Mouse (Mus musculus): ENCODE measurements around the gene Esrrg. TPM values are rescaled to one million over a fixed set of nuclear protein-coding genes. Genes with fewer than 3 reads are reported as not detected.

Gene Esrrg
- polyA plus RNA-seq, 1 experiment: not detected

DNA sequence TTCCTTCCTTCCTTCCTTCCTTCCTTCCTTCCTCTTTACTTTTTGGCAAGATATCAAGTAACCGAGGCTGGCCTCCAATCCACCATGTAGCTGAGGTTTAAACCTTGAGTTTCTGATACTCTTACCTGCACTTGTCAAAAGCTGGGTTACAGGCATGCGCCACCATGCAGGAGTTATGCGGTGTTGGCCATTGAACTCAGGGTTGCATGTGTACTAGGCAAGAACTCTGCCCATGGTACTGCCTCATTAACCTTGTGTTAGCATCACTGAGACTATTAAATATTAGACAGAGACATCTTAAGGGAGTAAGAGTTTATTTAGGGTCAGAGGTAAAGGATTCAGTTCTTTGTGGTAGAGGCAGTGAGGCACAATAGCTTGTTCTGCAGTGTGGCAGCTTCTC is 161.6 kb downstream of the Esrrg start:
- Histone ChIP-seq H3ac (ENCODE audit: control insufficient read depth, insufficient read length, low read depth) (no peak overlapping the region), H3K27me3 (ENCODE audit: control insufficient read depth, insufficient read depth, insufficient read length) (no peaks in the 10 kb centered on the region), H3K4me3 (ENCODE audit: insufficient read depth, poor library complexity, severe bottlenecking) (no peak overlapping the region), H3K36me3 (ENCODE audit: control insufficient read depth, insufficient read depth) (no peaks in the 10 kb centered on the region), H3K79me3 (ENCODE audit: low read depth) (no peaks in the 10 kb centered on the region), H3K79me2 (ENCODE audit: control insufficient read depth, insufficient read depth) (no peaks in the 10 kb centered on the region)
- no peak for TF ChIP-seq FOSL1 (IDR thresholded peaks at IDR 0.05; ENCODE audit: insufficient read depth, low read length, poor library complexity, severe bottlenecking)

DNA sequence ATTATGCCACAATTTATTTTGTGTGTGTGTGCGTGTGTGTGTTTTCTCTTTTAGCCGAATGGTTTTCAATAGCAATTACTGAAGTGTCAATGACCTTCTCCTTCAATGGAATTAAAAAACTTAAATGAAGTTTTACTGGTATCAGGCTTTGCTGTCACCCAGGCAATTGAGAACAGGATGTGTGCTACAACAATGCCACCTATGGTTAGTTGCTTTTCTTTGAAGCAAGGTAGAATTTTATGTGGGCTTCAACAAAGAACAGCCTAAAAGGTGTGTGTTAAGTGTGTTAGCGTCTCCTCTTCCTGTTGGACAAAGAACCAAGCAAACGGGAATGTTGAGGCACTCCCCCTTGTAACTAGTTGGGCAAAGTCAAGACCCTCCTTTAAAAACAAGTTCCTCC is 162.5 kb downstream of the Esrrg start:
- no peaks in the 10 kb centered on the region for H3K79me2 ChIP-seq (ENCODE audit: control insufficient read depth, insufficient read depth)
- no peaks in the 10 kb centered on the region for H3K36me3 ChIP-seq (ENCODE audit: control insufficient read depth, insufficient read depth)
- no peak overlapping the region for H3ac ChIP-seq (ENCODE audit: control insufficient read depth, insufficient read length, low read depth)
- TF ChIP-seq FOSL1 (IDR thresholded peaks at IDR 0.05; ENCODE audit: insufficient read depth, low read length, poor library complexity, severe bottlenecking) (no peak), USF1 (IDR thresholded peaks at IDR 0.05; ENCODE audit: low read depth) (no peak), MYOD1 (IDR thresholded peaks at IDR 0.05; ENCODE audit: control insufficient read depth, insufficient read length, low read depth) (no peak), CTCF (IDR thresholded peaks at IDR 0.05; ENCODE audit: control insufficient read depth, insufficient read depth, insufficient read length) (no peak), CEBPB (IDR thresholded peaks at IDR 0.05; ENCODE audit: low read depth) (no peak), MYOG (IDR thresholded peaks at IDR 0.05; ENCODE audit: control insufficient read depth, extremely low read depth, insufficient read length) (no peak), MAX (IDR thresholded peaks at IDR 0.05) (no peak)
- no peak overlapping the region for H3K4me3 ChIP-seq (ENCODE audit: insufficient read depth, poor library complexity, severe bottlenecking)
- no peaks in the 10 kb centered on the region for H3K79me3 ChIP-seq (ENCODE audit: low read depth)
- H3K27me3 ChIP-seq (ENCODE audit: control insufficient read depth, insufficient read depth, insufficient read length): no peaks in the 10 kb centered on the region

DNA sequence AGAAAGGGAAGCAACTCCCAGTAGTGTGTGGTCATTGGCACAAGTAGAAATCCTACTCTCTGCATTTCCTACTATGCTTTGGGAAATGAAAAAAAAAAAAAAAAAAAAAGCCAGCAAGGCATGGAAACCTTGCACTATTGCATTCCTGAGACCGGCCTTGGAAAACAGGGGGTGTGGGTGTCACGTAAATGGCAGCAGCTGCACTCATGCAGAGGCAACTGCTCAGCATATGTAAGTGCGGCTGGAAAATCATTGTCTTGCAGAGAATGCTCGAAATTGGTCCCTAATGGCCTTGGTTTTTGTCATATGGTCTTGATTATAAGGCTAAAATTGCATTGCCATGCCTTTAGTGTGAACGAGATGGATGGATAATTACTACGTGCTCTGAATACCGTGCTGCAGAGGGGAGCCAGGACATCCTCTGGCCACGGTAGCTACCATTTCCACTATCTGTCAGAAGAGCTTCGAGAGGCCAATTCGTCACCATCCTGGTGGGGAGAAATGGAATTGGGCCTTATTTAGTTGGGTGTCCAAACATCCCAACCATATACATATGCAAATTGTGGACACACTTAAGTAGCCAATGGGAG is 171.1 kb downstream of the Esrrg start:
- Histone ChIP-seq H3K27me3 (ENCODE audit: control insufficient read depth, insufficient read depth, insufficient read length) (no peaks in the 10 kb centered on the region), H3K79me2 (ENCODE audit: control insufficient read depth, insufficient read depth) (no peaks in the 10 kb centered on the region), H3ac (ENCODE audit: control insufficient read depth, insufficient read length, low read depth) (no peak overlapping the region), H3K79me3 (ENCODE audit: low read depth) (no peaks in the 10 kb centered on the region), H3K36me3 (ENCODE audit: control insufficient read depth, insufficient read depth) (no peaks in the 10 kb centered on the region), H3K4me3 (ENCODE audit: insufficient read depth, poor library complexity, severe bottlenecking) (no peak overlapping the region)
- TF ChIP-seq FOSL1 (IDR thresholded peaks at IDR 0.05; ENCODE audit: insufficient read depth, low read length, poor library complexity, severe bottlenecking): no peak
- TF ChIP-seq MYOG (IDR thresholded peaks at IDR 0.05; ENCODE audit: control insufficient read depth, extremely low read depth, insufficient read length): no peak
- TF ChIP-seq CTCF (IDR thresholded peaks at IDR 0.05; ENCODE audit: control insufficient read depth, insufficient read depth, insufficient read length): no peak
- TF ChIP-seq CEBPB (IDR thresholded peaks at IDR 0.05; ENCODE audit: low read depth): no peak
- no peak for TF ChIP-seq MAX (IDR thresholded peaks at IDR 0.05)
- TF ChIP-seq USF1 (IDR thresholded peaks at IDR 0.05; ENCODE audit: low read depth): no peak
- no peak for TF ChIP-seq MYOD1 (IDR thresholded peaks at IDR 0.05; ENCODE audit: control insufficient read depth, insufficient read length, low read depth)

DNA sequence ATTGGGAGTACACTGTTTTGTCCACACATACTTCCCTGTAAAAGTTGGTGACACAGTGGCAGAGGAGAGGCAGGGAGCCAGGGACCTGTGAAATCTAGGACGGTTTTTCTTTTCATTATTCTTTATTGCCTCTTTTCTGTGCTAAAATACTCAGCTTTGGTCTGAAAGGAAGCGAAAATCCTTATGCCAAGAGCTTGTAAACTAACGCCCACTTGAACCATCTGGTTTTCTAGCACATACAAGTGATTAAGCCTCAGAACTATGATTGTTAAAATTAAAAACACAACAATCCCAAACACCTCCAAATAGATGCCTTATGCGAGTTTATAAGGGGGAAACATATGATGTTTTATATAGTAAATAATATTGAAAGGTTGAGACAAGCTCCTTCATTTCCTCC is 176.6 kb downstream of the Esrrg start:
- no peak overlapping the region for H3ac ChIP-seq (ENCODE audit: control insufficient read depth, insufficient read length, low read depth)
- no peaks in the 10 kb centered on the region for H3K79me3 ChIP-seq (ENCODE audit: low read depth)
- TF ChIP-seq CTCF (IDR thresholded peaks at IDR 0.05; ENCODE audit: control insufficient read depth, insufficient read depth, insufficient read length) (no peak), MYOG (IDR thresholded peaks at IDR 0.05; ENCODE audit: control insufficient read depth, extremely low read depth, insufficient read length) (no peak), USF1 (IDR thresholded peaks at IDR 0.05; ENCODE audit: low read depth) (no peak), CEBPB (IDR thresholded peaks at IDR 0.05; ENCODE audit: low read depth) (no peak), FOSL1 (IDR thresholded peaks at IDR 0.05; ENCODE audit: insufficient read depth, low read length, poor library complexity, severe bottlenecking) (no peak), MAX (IDR thresholded peaks at IDR 0.05) (no peak), MYOD1 (IDR thresholded peaks at IDR 0.05; ENCODE audit: control insufficient read depth, insufficient read length, low read depth) (no peak)
- no peaks in the 10 kb centered on the region for H3K79me2 ChIP-seq (ENCODE audit: control insufficient read depth, insufficient read depth)
- no peaks in the 10 kb centered on the region for H3K36me3 ChIP-seq (ENCODE audit: control insufficient read depth, insufficient read depth)
- H3K27me3 ChIP-seq (ENCODE audit: control insufficient read depth, insufficient read depth, insufficient read length): no peaks in the 10 kb centered on the region
- H3K4me3 ChIP-seq (ENCODE audit: insufficient read depth, poor library complexity, severe bottlenecking): no peak overlapping the region

DNA sequence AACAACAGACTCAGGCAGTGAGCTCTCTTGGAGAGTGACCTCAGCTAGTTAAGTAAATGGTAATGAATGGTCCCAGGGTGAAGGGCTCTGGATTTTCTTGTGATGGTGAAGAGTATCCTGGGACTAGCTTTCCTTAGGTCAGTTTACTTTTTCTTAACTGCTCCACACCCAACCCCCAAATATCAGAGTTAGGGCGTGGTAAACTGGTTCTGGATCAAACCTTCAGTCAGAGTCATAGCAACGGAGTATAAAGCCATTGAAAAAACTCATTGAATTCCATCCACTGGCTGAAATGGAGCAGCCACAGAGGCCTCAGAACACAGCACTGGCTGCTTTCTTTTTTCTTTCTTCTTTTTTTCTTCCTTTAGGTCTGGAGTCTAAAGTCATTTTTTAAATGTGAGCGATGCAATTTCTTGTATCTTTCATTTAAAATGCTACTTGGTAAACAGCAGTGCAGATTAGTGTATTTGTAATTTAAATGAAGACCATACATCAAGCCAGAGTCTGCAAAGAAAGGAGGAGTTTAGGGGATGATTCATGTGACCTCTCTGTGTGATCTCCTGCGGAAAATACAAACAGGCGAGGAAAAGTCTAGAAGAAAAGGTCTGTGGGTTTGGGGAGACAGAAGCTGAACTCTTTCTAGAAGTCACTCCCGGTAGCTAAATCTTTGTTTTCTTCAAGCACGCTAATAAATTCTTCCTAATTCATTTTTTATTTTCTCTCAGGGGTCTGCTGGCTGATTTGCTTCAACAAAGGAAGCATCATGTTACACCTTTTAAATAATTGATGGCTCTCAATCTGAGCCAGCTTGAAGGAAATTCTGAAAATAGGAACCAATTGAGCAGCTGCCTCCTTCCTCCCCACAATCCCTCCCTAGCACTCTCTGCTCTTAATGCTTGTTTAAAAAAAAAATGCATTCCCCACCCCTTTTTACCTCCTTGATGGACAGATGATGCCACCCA is 178.7 kb downstream of the Esrrg start:
- no peak overlapping the region for H3K4me3 ChIP-seq (ENCODE audit: insufficient read depth, poor library complexity, severe bottlenecking)
- no peak overlapping the region for H3ac ChIP-seq (ENCODE audit: control insufficient read depth, insufficient read length, low read depth)
- H3K27me3 ChIP-seq (ENCODE audit: control insufficient read depth, insufficient read depth, insufficient read length): no peaks in the 10 kb centered on the region
- no peaks in the 10 kb centered on the region for H3K36me3 ChIP-seq (ENCODE audit: control insufficient read depth, insufficient read depth)
- no peaks in the 10 kb centered on the region for H3K79me3 ChIP-seq (ENCODE audit: low read depth)
- no peaks in the 10 kb centered on the region for H3K79me2 ChIP-seq (ENCODE audit: control insufficient read depth, insufficient read depth)
- TF ChIP-seq CEBPB (IDR thresholded peaks at IDR 0.05; ENCODE audit: low read depth): no peak
- TF ChIP-seq MAX (IDR thresholded peaks at IDR 0.05): no peak
- TF ChIP-seq MYOG (IDR thresholded peaks at IDR 0.05; ENCODE audit: control insufficient read depth, extremely low read depth, insufficient read length): no peak
- no peak for TF ChIP-seq MYOD1 (IDR thresholded peaks at IDR 0.05; ENCODE audit: control insufficient read depth, insufficient read length, low read depth)
- no peak for TF ChIP-seq USF1 (IDR thresholded peaks at IDR 0.05; ENCODE audit: low read depth)
- no peak for TF ChIP-seq FOSL1 (IDR thresholded peaks at IDR 0.05; ENCODE audit: insufficient read depth, low read length, poor library complexity, severe bottlenecking)
- TF ChIP-seq CTCF (IDR thresholded peaks at IDR 0.05; ENCODE audit: control insufficient read depth, insufficient read depth, insufficient read length): no peak

All from C2C12 (cell line).